ENCODE assay signal across 11 mouse cellular contexts in genomic region chr12:58512645-58513044, GRCm38 (mm10).
DNase-seq lines count a peak whose midpoint lies in the region; ATAC-seq and TF ChIP-seq lines count a peak whose summit lies in the region.
"Had no signal": no experiment of that assay in that cellular context is flagged by ENCODE, and none has a peak within 500 bp of the region (broad histone marks: within the 10 kb centered on the region; RNA-seq: fewer than 3 reads in every experiment).

No protein-coding gene starts in this region.

- H3K36me3 ChIP-seq in forebrain, embryonic 10.5 days (replicated peaks) = no peaks in the 10 kb centered on the region
- no peaks in the 10 kb centered on the region for H3K36me3 ChIP-seq in hindbrain, embryonic 14.5 days (replicated peaks; ENCODE audit: control insufficient read depth, insufficient read depth)
- H3K36me3 ChIP-seq in midbrain, postnatal 0 days (ENCODE audit: insufficient read depth, low read length) = no peaks in the 10 kb centered on the region
- H3K36me3 ChIP-seq: heart, embryonic 13.5 days had no signal

- peak; percentile 33 for DNase-seq in embryo, embryonic 10.5 days (ENCODE audit: low spot score)
- DNase-seq in embryo, embryonic 10 days (ENCODE audit: low spot score) = no peak
- DNase-seq in forebrain, embryonic 10.5 days (ENCODE audit: extremely low spot score, low spot score) = peak; percentile 57
- DNase-seq in hindbrain, embryonic 14.5 days (ENCODE audit: low spot score) = peak; percentile 62
- peak; percentile 46 for DNase-seq in midbrain, postnatal 0 days (ENCODE audit: low spot score)
- no peak for DNase-seq in lung, postnatal 4 days
- no peak for DNase-seq in T-cell, adult 2 months (ENCODE audit: low spot score)
- no peak for DNase-seq in urinary bladder, postnatal 25 days (ENCODE audit: low spot score)
- DNase-seq: cerebellum, adult 9-10 months had no signal

- no peaks in the 10 kb centered on the region for H3K9me3 ChIP-seq in forebrain, embryonic 10.5 days
- no peaks in the 10 kb centered on the region for H3K9me3 ChIP-seq in hindbrain, embryonic 14.5 days (ENCODE audit: control insufficient read depth, low read length)
- H3K9me3 ChIP-seq in midbrain, postnatal 0 days (ENCODE audit: low read length) = no peaks in the 10 kb centered on the region
- H3K9me3 ChIP-seq: heart, embryonic 13.5 days had no signal

- H3K9ac ChIP-seq in hindbrain, embryonic 14.5 days = no peak overlapping the region
- no peak overlapping the region for H3K9ac ChIP-seq in midbrain, postnatal 0 days (replicated peaks; ENCODE audit: low read length, poor library complexity, severe bottlenecking)
- H3K9ac ChIP-seq: heart, embryonic 13.5 days had no signal

- 32% methylated on average over 7 of the region's 7 CpGs for WGBS in forebrain, embryonic 10.5 days
- WGBS in hindbrain, embryonic 14.5 days = 27% methylated on average over 7 of the region's 7 CpGs
- WGBS in midbrain, postnatal 0 days = 22% methylated on average over 7 of the region's 7 CpGs

- TF ChIP-seq CTCF in midbrain, postnatal 0 days (IDR thresholded peaks at IDR 0.05) = no peak

- no peaks in the 10 kb centered on the region for H3K27me3 ChIP-seq in forebrain, embryonic 10.5 days (ENCODE audit: poor library complexity, severe bottlenecking)
- H3K27me3 ChIP-seq in hindbrain, embryonic 14.5 days (ENCODE audit: control insufficient read depth, insufficient read depth, low read length) = no peaks in the 10 kb centered on the region
- no peaks in the 10 kb centered on the region for H3K27me3 ChIP-seq in midbrain, postnatal 0 days (ENCODE audit: insufficient read depth, low read length)
- H3K27me3 ChIP-seq: heart, embryonic 13.5 days had no signal

- peaks cover 29% of the 10 kb centered on the region for H3K4me1 ChIP-seq in forebrain, embryonic 10.5 days
- H3K4me1 ChIP-seq in hindbrain, embryonic 14.5 days (replicated peaks; ENCODE audit: control insufficient read depth, insufficient read depth, low read length) = no peaks in the 10 kb centered on the region
- H3K4me1 ChIP-seq in midbrain, postnatal 0 days (ENCODE audit: insufficient read depth, low read length) = 0 out of 2 replicates have a peak, but pooled peaks cover 2% of the 10 kb centered on the region

- ATAC-seq in hindbrain, embryonic 14.5 days (ENCODE audit: low FRiP score) = peak; percentile 84
- peak; percentile 68 for ATAC-seq in midbrain, postnatal 0 days (ENCODE audit: low FRiP score)
- ATAC-seq: intestine, embryonic 16.5 days had no signal

- peak overlapping the region; percentile 78 for H3K27ac ChIP-seq in forebrain, embryonic 10.5 days
- H3K27ac ChIP-seq in hindbrain, embryonic 14.5 days = peak overlapping the region; percentile 16; the same call in 1 of the 2 replicates
- H3K27ac ChIP-seq in midbrain, postnatal 0 days (ENCODE audit: low read depth, low read length) = no peak overlapping the region; the same call in 1 of the 2 replicates
- H3K27ac ChIP-seq: heart, embryonic 13.5 days had no signal

- H3K4me3 ChIP-seq in forebrain, embryonic 10.5 days = no peak overlapping the region
- H3K4me3 ChIP-seq in hindbrain, embryonic 14.5 days (replicated peaks; ENCODE audit: low read length) = no peak overlapping the region
- H3K4me3 ChIP-seq in midbrain, postnatal 0 days (ENCODE audit: low read depth, low read length) = no peak overlapping the region
- H3K4me3 ChIP-seq: heart, embryonic 13.5 days had no signal

- H3K4me2 ChIP-seq in hindbrain, embryonic 14.5 days (replicated peaks) = no peak overlapping the region; the same call in 1 of the 2 replicates
- H3K4me2 ChIP-seq in midbrain, postnatal 0 days (ENCODE audit: low read depth, low read length, poor library complexity, severe bottlenecking) = peak overlapping the region; percentile 23; the same call in 1 of the 2 replicates
- H3K4me2 ChIP-seq: heart, embryonic 13.5 days had no signal

Comparison
In these comparisons a context has a peak if more than half of its experiments do, and no peak if none do; other contexts are left out.
1. DNase-seq: peak in embryo, embryonic 10.5 days (single experiment), forebrain, embryonic 10.5 days (single experiment), hindbrain, embryonic 14.5 days (single experiment) and midbrain, postnatal 0 days (single experiment); none in embryo, embryonic 10 days (single experiment), lung, postnatal 4 days (0 of 2), T-cell, adult 2 months (single experiment) and urinary bladder, postnatal 25 days (single experiment).